Mouse (Mus musculus) urinary bladder, postnatal 0 days (tissue): ENCODE measurements around the gene Armc12. TPM values are rescaled to one million over a fixed set of nuclear protein-coding genes. Genes with fewer than 3 reads are reported as not detected.

Source experiments
- microRNA-seq: library from miRNA; unstranded; fragments of <30 nt; microRNA quantifications from one replicate; pipeline ENCODE4, GENCODE M21; 2016
- polyA plus RNA-seq: library from polyadenylated mRNA; unstranded; fragments of >200 nt; fragmentation: Nextera tagmentation; extraction: Ambion mirVana; gene quantifications from 2 replicates; pipeline ENCODE4 v1.2.1, GENCODE M21; 2015

Armc12 gene
- polyA plus RNA-seq = not detected in 2 replicates

DNA sequence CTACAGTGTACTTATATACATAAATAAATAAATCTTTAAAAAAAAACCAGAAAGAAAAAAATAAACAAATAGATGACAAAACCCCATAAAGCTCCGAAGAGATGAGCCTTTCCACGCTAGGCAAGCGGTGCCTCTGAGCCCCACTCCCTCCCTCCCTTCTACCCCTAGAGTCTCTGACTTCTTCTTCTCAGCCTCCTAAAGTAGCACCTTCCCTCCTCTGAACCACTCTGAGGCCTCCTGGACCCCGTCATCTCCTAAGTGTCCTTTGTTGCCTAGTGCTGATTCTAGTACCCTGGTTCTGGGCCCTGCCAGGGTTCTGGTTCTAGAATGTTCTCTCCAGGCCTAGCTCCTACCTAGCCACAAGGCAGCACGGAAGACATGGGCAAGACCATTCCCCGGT lies at the start of gene Armc12:
TSS of gene Armc12 (plus strand) at position 301 of the 400 bp plus-strand sequence.

DNA sequence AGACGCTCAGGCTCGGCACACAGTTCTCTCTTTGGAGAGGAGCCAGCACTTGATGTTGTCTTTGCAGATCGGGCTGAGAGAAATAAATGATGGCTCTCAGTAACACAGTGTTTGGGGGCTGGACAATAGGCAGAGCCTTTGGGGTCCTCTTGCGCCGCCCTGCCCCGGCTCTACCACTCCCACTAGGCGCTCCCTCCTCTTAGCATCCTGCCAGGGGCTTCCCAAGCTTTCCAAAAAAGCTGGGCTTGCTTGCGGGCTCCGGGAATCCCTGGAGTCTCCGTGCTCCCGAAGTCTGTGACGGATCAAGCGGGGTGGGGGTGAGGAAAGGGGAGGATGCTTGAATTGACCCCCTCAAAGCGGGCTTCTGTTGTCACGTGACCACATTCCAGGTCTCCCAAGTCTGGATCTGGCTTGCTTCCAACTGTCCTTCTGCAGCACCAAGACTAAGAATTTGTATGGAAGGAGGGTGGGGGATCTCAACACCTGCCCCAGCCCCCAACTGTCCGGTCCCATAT lies 13.1 kb upstream of the Armc12 start, which contains the start of gene Fkbp5:
TSS of gene Fkbp5 (minus strand) at position 87 of the 515 bp plus-strand sequence.

GRCm38 (mm10) chr17:28549111-28549510 lies 18.5 kb downstream of the Armc12 start, which contains the start of gene Clpsl2:
Gene Clpsl2 (plus strand): TSS chr17:28549411.

GRCm38 (mm10) chr17:28560598-28560997 lies 30.0 kb downstream of the Armc12 start, which contains the start of gene Clps:
Gene Clps (minus strand): TSS chr17:28560766.

GRCm38 (mm10) chr17:28575244-28576125 lies 44.9 kb downstream of the Armc12 start, which contains the start of gene Lhfpl5:
Gene Lhfpl5 (plus strand): TSS chr17:28575641.

Small RNAs within 50 kb of the gene (microRNA-seq; reads per million reads assigned to microRNA genes)
- gene Gm25195 = not detected
- not detected for gene Mir6969

Other genes starting within 250 kb of the Armc12 start
- gene Fance, start 217.3 kb upstream of the Armc12 start, polyA plus RNA-seq = 21.3 and 26.4 TPM in 2 replicates
- 494 and 559 TPM in 2 replicates for gene Rpl10a, start 202.3 kb upstream of the Armc12 start, polyA plus RNA-seq
- 13.9 and 17.8 TPM in 2 replicates for gene Tead3, start 180.0 kb upstream of the Armc12 start, polyA plus RNA-seq
- gene Tulp1, start 165.6 kb upstream of the Armc12 start, polyA plus RNA-seq = 3.2 and 4.8 TPM in 2 replicates
- gene Fkbp5, start 13.3 kb upstream of the Armc12 start, polyA plus RNA-seq = 12.4 and 15.0 TPM in 2 replicates
- gene Clpsl2, start 18.6 kb downstream of the Armc12 start, polyA plus RNA-seq = not detected in 2 replicates
- gene Clps, start 30.0 kb downstream of the Armc12 start, polyA plus RNA-seq = 0.22 TPM in 1 of 2 replicates, not detected in the other
- 0.28 and 0.30 TPM in 2 replicates for gene Lhfpl5, start 44.8 kb downstream of the Armc12 start, polyA plus RNA-seq
- 39.4 and 42.8 TPM in 2 replicates for gene Srpk1, start 91.9 kb downstream of the Armc12 start, polyA plus RNA-seq
- gene Slc26a8, start 159.4 kb downstream of the Armc12 start, polyA plus RNA-seq = 0.33 and 0.36 TPM in 2 replicates
- gene Mapk14, start 160.5 kb downstream of the Armc12 start, polyA plus RNA-seq = 37.0 and 41.2 TPM in 2 replicates
- gene AC170998.1, start 195.3 kb downstream of the Armc12 start, polyA plus RNA-seq = 2.0 and 2.2 TPM in 2 replicates
- gene Mapk13, start 238.5 kb downstream of the Armc12 start, polyA plus RNA-seq = 27.3 and 28.6 TPM in 2 replicates